Mouse (Mus musculus) embryonic fibroblast, embryonic 13.5 days (primary cell): Measurements from ENCODE around the gene Gm28168.

Experiments
- CTCF ChIP-seq: IDR thresholded peaks from 2 replicates; pipeline ENCODE4 v1.5.1; 2011; ENCODE audit warnings: mild to moderate bottlenecking, control low read depth, low read length, moderate library complexity, borderline replicate concordance; ENCODE audit not compliant: insufficient read depth
- POLR2A ChIP-seq: IDR thresholded peaks from 2 replicates; pipeline ENCODE4 v1.6.1; 2011; ENCODE audit warnings: low read depth, mild to moderate bottlenecking, control low read depth, low read length, moderate library complexity

- TF ChIP-seq POLR2A (no peak), CTCF (no peak)
Measured at GRCm38 (mm10) chr1:117965639-117966038, 37.8 kb downstream of the Gm28168 start, which contains the start of gene Gm7145.
